Mouse (Mus musculus) macrophage (primary cell): Measurements from ENCODE around the gene Gpc3. TPM values are rescaled to one million over a fixed set of nuclear protein-coding genes. Genes with fewer than 3 reads are reported as not detected.

ENCODE experiments used
- H3K27ac ChIP-seq: fragments of 350-480 bp; formaldehyde crosslinking; 2 replicates; pipeline ENCODE4 v1.9.0; 2021
- H3K36me3 ChIP-seq: fragments of 350-480 bp; formaldehyde crosslinking; 2 replicates; pipeline ENCODE4 v1.9.0; 2021; ENCODE audit errors: inconsistent target
- H3K4me3 ChIP-seq: fragments of 350-480 bp; formaldehyde crosslinking; 2 replicates; pipeline ENCODE4 v1.9.0; 2021; ENCODE audit errors: inconsistent target
- H3K79me2 ChIP-seq: fragments of 350-480 bp; formaldehyde crosslinking; 2 replicates; pipeline ENCODE4 v1.9.0; 2021; ENCODE audit errors: inconsistent target
- WGBS: methylation state at CpG from one replicate; pipeline ENCODE4 v1.1.7; 2026; ENCODE audit warnings: inconsistent platforms; ENCODE audit not compliant: missing documents; 5-methylcytosine and 5-hydroxymethylcytosine counted together
- polyA plus RNA-seq: library from polyadenylated mRNA; stranded (reverse); fragments of 250-400 nt; gene quantifications from 3 replicates; pipeline ENCODE4 v1.2.4, GENCODE M21; 2018; ENCODE audit warnings: inconsistent platforms
- total RNA-seq, 78 experiments: library from RNA; depleted of rRNA; stranded (reverse); fragments of 250-400 nt; gene quantifications; 1 replicate in 9 of 78; 2 replicates in 24 of 78; 3 replicates in 43 of 78; 4 replicates in 2 of 78; pipeline ENCODE4 v1.2.4; 2018; ENCODE audit warnings: inconsistent platforms in 56 of 78

Gene Gpc3
- total RNA-seq (2018; cell fraction: chromatin; rRNA removed): 10 to 100 TPM in 1 of 26 experiments, not detected in 25; 13.7 TPM
- not detected for total RNA-seq (2018; cell fraction: cytosol; rRNA removed)
- total RNA-seq (2018; cell fraction: nucleus; rRNA removed): under 1 TPM in 1 of 26 experiments, not detected in 25; 0.65 TPM
- not detected in 3 replicates for polyA plus RNA-seq

GRCm38 (mm10) chrX:52613328-52614030 is at the start of gene Gpc3:
TSS of gene Gpc3 (minus strand) at chrX:52613950.
- H3K4me3 ChIP-seq: no peak within 1 kb of the TSS
- H3K27ac ChIP-seq: no peak within 1 kb of the TSS
- H3K79me2 ChIP-seq: no peaks in the 10 kb centered on the region
- H3K36me3 ChIP-seq: no peaks in the 10 kb centered on the region
- WGBS: 26% methylated on average over 40 of the region's 48 CpGs

GRCm38 (mm10) chrX:52651975-52652374 is 38.2 kb upstream of the Gpc3 start:
- 37% methylated on average over 8 of the region's 10 CpGs for whole genome bisulfite sequencing
- no peak overlapping the region for H3K4me3 ChIP-seq
- no peaks in the 10 kb centered on the region for H3K79me2 ChIP-seq
- no peak overlapping the region for H3K27ac ChIP-seq
- H3K36me3 ChIP-seq: no peaks in the 10 kb centered on the region

GRCm38 (mm10) chrX:52651472-52651948 is 37.8 kb upstream of the Gpc3 start:
- 34% methylated on average over 9 of the region's 9 CpGs for WGBS
- Histone ChIP-seq H3K36me3 (no peaks in the 10 kb centered on the region), H3K27ac (no peak overlapping the region), H3K79me2 (no peaks in the 10 kb centered on the region), H3K4me3 (no peak overlapping the region)

GRCm38 (mm10) chrX:52648910-52649785 is 35.4 kb upstream of the Gpc3 start:
- H3K79me2 ChIP-seq: no peaks in the 10 kb centered on the region
- 77% methylated on average over 17 of the region's 19 CpGs for WGBS
- H3K27ac ChIP-seq: no peak overlapping the region
- H3K4me3 ChIP-seq: no peak overlapping the region
- no peaks in the 10 kb centered on the region for H3K36me3 ChIP-seq

GRCm38 (mm10) chrX:52644393-52644792 is 30.6 kb upstream of the Gpc3 start:
- Histone ChIP-seq H3K36me3 (no peaks in the 10 kb centered on the region), H3K79me2 (no peaks in the 10 kb centered on the region), H3K4me3 (no peak overlapping the region), H3K27ac (no peak overlapping the region)
- WGBS: 27% methylated on average over 7 of the region's 7 CpGs

GRCm38 (mm10) chrX:52643350-52643749 is 29.6 kb upstream of the Gpc3 start:
- WGBS: 79% methylated on average over 2 of the region's 2 CpGs
- Histone ChIP-seq H3K4me3 (no peak overlapping the region), H3K36me3 (no peaks in the 10 kb centered on the region), H3K27ac (no peak overlapping the region), H3K79me2 (no peaks in the 10 kb centered on the region)

GRCm38 (mm10) chrX:52642126-52642525 is 28.4 kb upstream of the Gpc3 start:
- no peaks in the 10 kb centered on the region for H3K79me2 ChIP-seq
- 89% methylated on average over 2 of the region's 2 CpGs for WGBS
- H3K36me3 ChIP-seq: no peaks in the 10 kb centered on the region

GRCm38 (mm10) chrX:52637419-52637818 is 23.7 kb upstream of the Gpc3 start:
- H3K4me3 ChIP-seq: no peak overlapping the region
- no peak overlapping the region for H3K27ac ChIP-seq
- H3K36me3 ChIP-seq: no peaks in the 10 kb centered on the region
- H3K79me2 ChIP-seq: no peaks in the 10 kb centered on the region

More at GRCm38 (mm10) chrX:52642126-52642525, 28.4 kb upstream of the Gpc3 start:
- Histone ChIP-seq H3K4me3 (no peak overlapping the region), H3K27ac (no peak overlapping the region)

- Histone ChIP-seq H3K27ac (no peak overlapping the region), H3K4me3 (no peak overlapping the region), H3K79me2 (no peaks in the 10 kb centered on the region), H3K36me3 (no peaks in the 10 kb centered on the region)
- 88% methylated on average over 5 of the region's 6 CpGs for WGBS
Measured at GRCm38 (mm10) chrX:52633976-52634375, 20.2 kb upstream of the Gpc3 start.

- Histone ChIP-seq H3K36me3 (no peaks in the 10 kb centered on the region), H3K79me2 (no peaks in the 10 kb centered on the region), H3K27ac (no peak overlapping the region), H3K4me3 (no peak overlapping the region)
- 59% methylated on average over 7 of the region's 7 CpGs for WGBS
Measured at GRCm38 (mm10) chrX:52632688-52633324, 19.1 kb upstream of the Gpc3 start.

GRCm38 (mm10) chrX:52626963-52627716 is 13.4 kb upstream of the Gpc3 start:
- Histone ChIP-seq H3K79me2 (no peaks in the 10 kb centered on the region), H3K27ac (no peak overlapping the region), H3K36me3 (no peaks in the 10 kb centered on the region), H3K4me3 (no peak overlapping the region)
- WGBS: 87% methylated on average over 5 of the region's 6 CpGs

- H3K36me3 ChIP-seq: no peaks in the 10 kb centered on the region
- WGBS: 100% methylated on average over 2 of the region's 3 CpGs
- no peak overlapping the region for H3K27ac ChIP-seq
- H3K4me3 ChIP-seq: no peak overlapping the region
- H3K79me2 ChIP-seq: no peaks in the 10 kb centered on the region
Measured at GRCm38 (mm10) chrX:52617813-52618212, 4.1 kb upstream of the Gpc3 start.

- 94% methylated on average over 5 of the region's 5 CpGs for WGBS
- H3K36me3 ChIP-seq: no peaks in the 10 kb centered on the region
- H3K4me3 ChIP-seq: no peak overlapping the region
- H3K79me2 ChIP-seq: no peaks in the 10 kb centered on the region
- H3K27ac ChIP-seq: no peak overlapping the region
Measured at GRCm38 (mm10) chrX:52616152-52616551, 2.4 kb upstream of the Gpc3 start.

- Histone ChIP-seq H3K79me2 (no peaks in the 10 kb centered on the region), H3K36me3 (no peaks in the 10 kb centered on the region), H3K4me3 (no peak overlapping the region), H3K27ac (no peak overlapping the region)
- WGBS: 18% methylated on average over 23 of the region's 23 CpGs
Measured at GRCm38 (mm10) chrX:52614031-52614381, 256 bp upstream of the Gpc3 start.
